17 mouse cellular contexts compared by ENCODE assay signal in the genomic region with DNA sequence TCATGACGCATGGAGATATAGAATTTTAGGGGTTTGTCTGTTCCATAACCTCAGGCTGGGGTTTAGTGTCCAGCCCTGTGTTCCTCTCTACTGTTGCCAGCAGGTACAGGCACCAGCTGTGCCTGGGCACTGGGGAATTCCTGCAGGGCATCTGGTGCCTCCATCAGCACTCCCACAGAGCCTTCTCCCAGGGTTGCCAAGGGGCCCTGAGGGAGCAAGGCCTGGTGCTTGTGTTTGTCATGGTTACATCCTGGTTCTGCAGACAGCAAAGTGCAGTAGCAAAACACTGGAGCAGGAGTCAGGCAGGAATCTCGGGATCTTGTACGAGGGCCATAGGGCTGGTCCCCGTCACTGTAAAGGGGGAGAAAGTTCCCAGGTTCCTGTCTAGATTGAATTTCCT. TPM values are rescaled to one million over a fixed set of nuclear protein-coding genes. Genes with fewer than 3 reads are reported as not detected.
A peak's percentile ranks its signal among the peaks of the same experiment; 100 is the strongest.
DNase-seq lines count a peak whose midpoint lies in the region; ATAC-seq and TF ChIP-seq lines count a peak whose summit lies in the region.
"Had no signal": no experiment of that assay in that cellular context is flagged by ENCODE, and none has a peak within 500 bp of the region (broad histone marks: within the 10 kb centered on the region; RNA-seq: fewer than 3 reads in every experiment).

No protein-coding gene starts in this region.

- peak; percentile 24 for DNase-seq in hindbrain, embryonic 11.5 days (ENCODE audit: low spot score)
- DNase-seq in hindbrain, postnatal 0 days (ENCODE audit: low spot score) = no peak
- DNase-seq in R1 (ENCODE audit: low read depth, low spot score) = peak; percentile 80
- DNase-seq in limb, embryonic 10.5 days (ENCODE audit: low spot score) = no peak
- DNase-seq in spleen, adult 12 weeks (ENCODE audit: low spot score) = no peak
- DNase-seq in thymus, postnatal 10 days (ENCODE audit: low spot score in 2 of 2) = no peak
- DNase-seq: adrenal gland, postnatal 25 days; cerebellum, postnatal 14 days; heart, postnatal 36 days; kidney, adult 11 months; kidney, postnatal 4 days; lung, postnatal 36 days had no signal

- no peaks in the 10 kb centered on the region for H3K27me3 ChIP-seq in hindbrain, embryonic 11.5 days (ENCODE audit: control insufficient read depth, insufficient read depth, low read length)
- no peaks in the 10 kb centered on the region for H3K27me3 ChIP-seq in hindbrain, postnatal 0 days (ENCODE audit: insufficient read depth, low read length)
- H3K27me3 ChIP-seq in ES-Bruce4 (ENCODE audit: control insufficient read depth, insufficient read depth, low read length, poor library complexity, severe bottlenecking) = no peaks in the 10 kb centered on the region
- H3K27me3 ChIP-seq in limb, embryonic 10.5 days (ENCODE audit: low read depth, poor library complexity, severe bottlenecking) = no peaks in the 10 kb centered on the region
- H3K27me3 ChIP-seq: forebrain, embryonic 12.5 days; limb, embryonic 13.5 days; stomach, embryonic 15.5 days had no signal

- no peaks in the 10 kb centered on the region for H3K9me3 ChIP-seq in hindbrain, embryonic 11.5 days (ENCODE audit: control insufficient read depth, low read length)
- no peaks in the 10 kb centered on the region for H3K9me3 ChIP-seq in hindbrain, postnatal 0 days (ENCODE audit: low read length)
- H3K9me3 ChIP-seq in ES-Bruce4 (replicated peaks; ENCODE audit: control insufficient read depth, insufficient read depth, low read length, poor library complexity, severe bottlenecking) = no peaks in the 10 kb centered on the region
- H3K9me3 ChIP-seq in limb, embryonic 10.5 days (replicated peaks) = no peaks in the 10 kb centered on the region
- H3K9me3 ChIP-seq: forebrain, embryonic 12.5 days; heart, embryonic 10.5 days; limb, embryonic 13.5 days; stomach, embryonic 15.5 days had no signal

- ATAC-seq in hindbrain, embryonic 11.5 days (ENCODE audit: low FRiP score) = no peak
- no peak for ATAC-seq in hindbrain, postnatal 0 days

- TF ChIP-seq CTCF in hindbrain, postnatal 0 days (IDR thresholded peaks at IDR 0.05; ENCODE audit: low read depth) = no peak
- TF ChIP-seq CTCF in ES-Bruce4 (IDR thresholded peaks at IDR 0.05; ENCODE audit: low read depth, low read length) = no peak

- no peaks in the 10 kb centered on the region for H3K36me3 ChIP-seq in hindbrain, embryonic 11.5 days (ENCODE audit: control insufficient read depth, insufficient read depth, low read length)
- H3K36me3 ChIP-seq in hindbrain, postnatal 0 days (ENCODE audit: insufficient read depth, low read length) = no peaks in the 10 kb centered on the region
- no peaks in the 10 kb centered on the region for H3K36me3 ChIP-seq in ES-Bruce4 (ENCODE audit: control insufficient read depth, insufficient read depth, low read length, poor library complexity, severe bottlenecking)
- no peaks in the 10 kb centered on the region for H3K36me3 ChIP-seq in limb, embryonic 10.5 days
- H3K36me3 ChIP-seq: forebrain, embryonic 12.5 days; stomach, embryonic 15.5 days had no signal

- H3K4me1 ChIP-seq in hindbrain, embryonic 11.5 days (replicated peaks; ENCODE audit: control insufficient read depth, insufficient read depth, low read length) = peaks cover 11% of the 10 kb centered on the region
- H3K4me1 ChIP-seq in hindbrain, postnatal 0 days (ENCODE audit: insufficient read depth, low read length) = peaks cover 16% of the 10 kb centered on the region
- peaks cover 12% of the 10 kb centered on the region for H3K4me1 ChIP-seq in ES-Bruce4 (ENCODE audit: control insufficient read depth, insufficient read depth, low read length)
- peaks cover 24% of the 10 kb centered on the region for H3K4me1 ChIP-seq in limb, embryonic 10.5 days

- no peak overlapping the region for H3K9ac ChIP-seq in hindbrain, embryonic 11.5 days (ENCODE audit: low read depth, low read length)
- H3K9ac ChIP-seq in hindbrain, postnatal 0 days (replicated peaks; ENCODE audit: low read length) = no peak overlapping the region
- H3K9ac ChIP-seq in ES-Bruce4 (ENCODE audit: low read depth, poor library complexity, severe bottlenecking) = no peak overlapping the region
- H3K9ac ChIP-seq: forebrain, embryonic 12.5 days; limb, embryonic 13.5 days; stomach, embryonic 15.5 days had no signal

- peak overlapping the region; percentile 65 for H3K27ac ChIP-seq in hindbrain, embryonic 11.5 days (ENCODE audit: low read depth, low read length)
- H3K27ac ChIP-seq in hindbrain, postnatal 0 days = no peak overlapping the region
- H3K27ac ChIP-seq in ES-Bruce4 (ENCODE audit: insufficient read depth, low read length) = peak overlapping the region; percentile 72
- 0 out of 2 replicates have a peak overlapping the region, but pooled peaks have one; percentile 19 for H3K27ac ChIP-seq in limb, embryonic 10.5 days
- H3K27ac ChIP-seq: forebrain, embryonic 12.5 days; heart, embryonic 10.5 days; limb, embryonic 13.5 days; stomach, embryonic 15.5 days had no signal

- WGBS in hindbrain, embryonic 11.5 days = 83% methylated on average over 4 of the region's 4 CpGs
- WGBS in hindbrain, postnatal 0 days = 78% methylated on average over 4 of the region's 4 CpGs
- 85% methylated on average over 4 of the region's 4 CpGs for WGBS in limb, embryonic 10.5 days

- no peak overlapping the region for H3K4me3 ChIP-seq in hindbrain, embryonic 11.5 days (ENCODE audit: low read depth, low read length)
- no peak overlapping the region for H3K4me3 ChIP-seq in hindbrain, postnatal 0 days (ENCODE audit: low read length)
- H3K4me3 ChIP-seq in ES-Bruce4 (ENCODE audit: low read depth, low read length) = no peak overlapping the region
- no peak overlapping the region for H3K4me3 ChIP-seq in limb, embryonic 10.5 days
- H3K4me3 ChIP-seq: forebrain, embryonic 12.5 days; heart, embryonic 10.5 days; limb, embryonic 13.5 days; stomach, embryonic 15.5 days had no signal

- TF ChIP-seq EP300 in ES-Bruce4 (IDR thresholded peaks at IDR 0.05; ENCODE audit: insufficient read depth, low read depth, low read length) = no peak

- no peak for TF ChIP-seq POLR2A in ES-Bruce4 (IDR thresholded peaks at IDR 0.05; ENCODE audit: insufficient read depth, low read length)

- no peak overlapping the region for H3K4me2 ChIP-seq in hindbrain, embryonic 11.5 days (replicated peaks; ENCODE audit: low read depth, low read length)
- H3K4me2 ChIP-seq in hindbrain, postnatal 0 days (ENCODE audit: low read depth, low read length) = no peak overlapping the region
- H3K4me2 ChIP-seq: forebrain, embryonic 12.5 days; limb, embryonic 13.5 days; stomach, embryonic 15.5 days had no signal

RNA-seq across cellular contexts. Expression of a gene that starts 22.8 kb away (rescaled TPM):
- polyA plus RNA-seq in hindbrain, embryonic 11.5 days (2014; fragmentation: Nextera tagmentation; extraction: Ambion mirVana) = 0.25 and 0.43 TPM in 2 replicates
- total RNA-seq in hindbrain, postnatal 0 days (2014; rRNA removed) = 11.2 and 15.4 TPM in 2 replicates
- 0.68 and 0.89 TPM in 2 replicates for polyA plus RNA-seq in hindbrain, postnatal 0 days (2015; fragmentation: Nextera tagmentation; extraction: Ambion mirVana)
- 14.0 and 14.4 TPM in 2 replicates for polyA plus RNA-seq in ES-Bruce4 (2011; ENCODE audit: insufficient read depth, insufficient read length, low read depth, missing spikeins)
- polyA plus RNA-seq in limb, embryonic 10.5 days (2016; fragmentation: Nextera tagmentation; extraction: Ambion mirVana) = not detected in 2 replicates

Comparison
In these comparisons a context has a peak if more than half of its experiments do, and no peak if none do; other contexts are left out.
1. DNase-seq: peak in hindbrain, embryonic 11.5 days (single experiment) and R1 (single experiment); none in hindbrain, postnatal 0 days (single experiment), limb, embryonic 10.5 days (single experiment), spleen, adult 12 weeks (single experiment) and thymus, postnatal 10 days (0 of 2).